Mouse (Mus musculus) retina, postnatal 7 days (tissue): ENCODE measurements around the gene Gata1.
A peak's percentile ranks its signal among the peaks of the same experiment; 100 is the strongest.
"Not testable (repeated sequence)": the region's sequence is repeated elsewhere in the genome, so short reads cannot be mapped to it uniquely, and the experiment has no call there.

Experiments
- DNase-seq: peaks from one replicate; pipeline ENCODE4 v3.0.0-alpha.2; 2012; ENCODE audit warnings: low read depth, low spot score

Gata1 gene

GRCm38 (mm10) chrX:7977892-7978291 lies at the start of gene Gata1:
Gene Gata1 (minus strand): TSS chrX:7978071.
- no peak for DNase-seq

- DNase-seq = no peak
Measured at GRCm38 (mm10) chrX:8026811-8027210, 48.9 kb upstream of the Gata1 start.

GRCm38 (mm10) chrX:8024795-8025194 lies 46.9 kb upstream of the Gata1 start:
- no peak for DNase-seq

GRCm38 (mm10) chrX:8020111-8020778 lies 42.4 kb upstream of the Gata1 start:
- DNase-seq = no peak

- DNase-seq = no peak
Measured at GRCm38 (mm10) chrX:8018286-8018685, 40.4 kb upstream of the Gata1 start, which contains the start of gene Glod5. Gene Glod5 (minus strand): TSS chrX:8018492.

- peak; percentile 34 for DNase-seq
Measured at GRCm38 (mm10) chrX:8017142-8017541, 39.3 kb upstream of the Gata1 start.

- not testable (repeated sequence) for DNase-seq
Measured at GRCm38 (mm10) chrX:8015675-8016074, 37.8 kb upstream of the Gata1 start.

GRCm38 (mm10) chrX:8013569-8014314 lies 35.9 kb upstream of the Gata1 start:
- DNase-seq = no peak

GRCm38 (mm10) chrX:8013157-8013556 lies 35.3 kb upstream of the Gata1 start:
- no peak for DNase-seq

GRCm38 (mm10) chrX:8009356-8009755 lies 31.5 kb upstream of the Gata1 start:
- DNase-seq = not testable (repeated sequence)

- DNase-seq = no peak
Measured at GRCm38 (mm10) chrX:8008543-8008942, 30.7 kb upstream of the Gata1 start.

GRCm38 (mm10) chrX:8002971-8003370 lies 25.1 kb upstream of the Gata1 start:
- DNase-seq = no peak

- DNase-seq = no peak
Measured at GRCm38 (mm10) chrX:8002001-8002400, 24.1 kb upstream of the Gata1 start.

- no peak for DNase-seq
Measured at GRCm38 (mm10) chrX:8000546-8001192, 22.8 kb upstream of the Gata1 start.

GRCm38 (mm10) chrX:7993068-7993735 lies 15.3 kb upstream of the Gata1 start:
- DNase-seq = no peak

- DNase-seq = no peak
Measured at GRCm38 (mm10) chrX:7992379-7993067, 14.7 kb upstream of the Gata1 start.

- DNase-seq = no peak
Measured at GRCm38 (mm10) chrX:7981368-7981767, 3.5 kb upstream of the Gata1 start.

- DNase-seq = no peak
Measured at GRCm38 (mm10) chrX:7971292-7971691, 6.6 kb downstream of the Gata1 start.

- DNase-seq = no peak
Measured at GRCm38 (mm10) chrX:7968899-7969298, 9.0 kb downstream of the Gata1 start.

- no peak for DNase-seq
Measured at GRCm38 (mm10) chrX:7968226-7968625, 9.6 kb downstream of the Gata1 start.

GRCm38 (mm10) chrX:7967596-7968201 lies 10.2 kb downstream of the Gata1 start:
- DNase-seq = no peak
